Mouse (Mus musculus) limb, embryonic 12.5 days (tissue): Measurements from ENCODE around the gene Foxn1. TPM values are rescaled to one million over a fixed set of nuclear protein-coding genes. Genes with fewer than 3 reads are reported as not detected.
A peak's percentile ranks its signal among the peaks of the same experiment; 100 is the strongest.

Source experiments
- ATAC-seq: fragments of 200-750 bp; cut with Nextera tagmentation; 2 replicates; pipeline ENCODE4 v1.8.0; 2017; ENCODE audit warnings: low read depth, moderate TSS enrichment; ENCODE audit not compliant: insufficient number of reproducible peaks, insufficient read depth, low FRiP score, low TSS enrichment
- H3K27ac ChIP-seq: fragments of 300-500 bp; sonication (generic); 2 replicates; pipeline ENCODE4 v1.5.1; 2016; ENCODE audit warnings: mild to moderate bottlenecking, moderate library complexity
- H3K27me3 ChIP-seq: fragments of 300-500 bp; sonication (generic); 2 replicates; pipeline ENCODE4 v1.6.1; 2016; ENCODE audit warnings: mild to moderate bottlenecking, moderate library complexity
- H3K36me3 ChIP-seq: fragments of 300-500 bp; sonication (generic); 2 replicates; pipeline ENCODE4 v1.6.1; 2016; ENCODE audit warnings: mild to moderate bottlenecking, moderate library complexity
- H3K4me1 ChIP-seq: fragments of 300-500 bp; sonication (generic); replicated peaks from 2 replicates; pipeline ENCODE4 v1.6.1; 2016
- H3K4me2 ChIP-seq: fragments of 300-500 bp; sonication (generic); 2 replicates; pipeline ENCODE4 v1.6.1; 2016; ENCODE audit warnings: mild to moderate bottlenecking, moderate library complexity
- H3K4me3 ChIP-seq: fragments of 300-500 bp; sonication (generic); replicated peaks from 2 replicates; pipeline ENCODE4 v1.5.1; 2016; ENCODE audit warnings: mild to moderate bottlenecking
- H3K9ac ChIP-seq: fragments of 300-500 bp; sonication (generic); replicated peaks from 2 replicates; pipeline ENCODE4 v1.6.1; 2016; ENCODE audit warnings: mild to moderate bottlenecking, moderate library complexity
- H3K9me3 ChIP-seq: fragments of 300-500 bp; sonication (generic); 2 replicates; pipeline ENCODE4 v1.6.1; 2016; ENCODE audit warnings: mild to moderate bottlenecking, moderate library complexity
- WGBS: fragments of 180-500 bp; shearing (Covaris S2); methylation state at CpG from one replicate; pipeline ENCODE4 v1.1.7; 2016; 5-methylcytosine and 5-hydroxymethylcytosine counted together
- polyA plus RNA-seq: library from polyadenylated mRNA; unstranded; fragments of >200 nt; fragmentation: Nextera tagmentation; extraction: Ambion mirVana; gene quantifications from 2 replicates; pipeline ENCODE4 v1.2.1, GENCODE M21; 2016

Gene Foxn1
- polyA plus RNA-seq, 1 experiment from 2014 or later, result not detected

- H3K27ac ChIP-seq, result no peak overlapping the region
- H3K36me3 ChIP-seq, result peaks cover 42% of the 10 kb centered on the region
- no peak overlapping the region for H3K4me2 ChIP-seq
- no peaks in the 10 kb centered on the region for H3K9me3 ChIP-seq
- no peak overlapping the region for H3K9ac ChIP-seq
- H3K4me1 ChIP-seq, result peaks cover 29% of the 10 kb centered on the region
- no peaks in the 10 kb centered on the region for H3K27me3 ChIP-seq
- 83% methylated on average over 15 of the region's 15 CpGs for WGBS
- ATAC-seq, result no peak
- no peak overlapping the region for H3K4me3 ChIP-seq
These were observed 62.2 kb downstream of the Foxn1 start for GRCm38 (mm10) chr11:78324000-78324785.

DNA sequence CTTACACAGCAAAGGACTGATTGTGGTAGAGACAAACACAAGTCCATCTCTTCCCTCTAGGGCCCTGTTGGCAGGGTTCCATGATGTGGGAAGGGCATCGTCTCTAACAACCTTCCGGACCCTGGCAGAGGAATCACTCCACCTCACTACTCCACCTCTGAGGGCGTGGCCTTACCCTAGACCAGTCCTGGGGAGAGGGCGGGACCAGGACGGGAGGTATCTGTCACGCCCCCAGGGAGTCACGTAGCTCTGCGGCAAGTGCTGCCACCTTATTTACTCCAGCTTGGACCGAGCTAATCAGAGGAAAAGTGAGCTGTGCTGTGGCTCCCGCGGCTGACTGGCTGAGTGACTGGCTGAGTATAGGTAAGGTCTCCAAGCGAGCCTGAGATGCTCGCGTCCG lies 63.5 kb downstream of the Foxn1 start, which contains the start of gene Aldoc:
Gene Aldoc (plus strand): TSS at position 109 of the 400 bp plus-strand sequence.
- H3K36me3 ChIP-seq, result peaks cover 55% of the 10 kb centered on the region
- peak within 1 kb of the TSS; percentile 56 for H3K27ac ChIP-seq

GRCm38 (mm10) chr11:78322076-78322831 lies 64.1 kb downstream of the Foxn1 start:
- H3K4me3 ChIP-seq, result no peak overlapping the region
- H3K36me3 ChIP-seq, result peaks cover 61% of the 10 kb centered on the region
- H3K4me1 ChIP-seq, result peaks cover 24% of the 10 kb centered on the region
- H3K9me3 ChIP-seq, result no peaks in the 10 kb centered on the region
- peak overlapping the region; percentile 36 for H3K4me2 ChIP-seq
- no peaks in the 10 kb centered on the region for H3K27me3 ChIP-seq
- no peak for ATAC-seq
- WGBS, result 51% methylated on average over 2 of the region's 2 CpGs
- peak overlapping the region; percentile 56; the same call in 1 of the 2 replicates for H3K27ac ChIP-seq
- H3K9ac ChIP-seq, result no peak overlapping the region

More for the DNA sequence above, 63.5 kb downstream of the Foxn1 start, which contains the start of gene Aldoc:
- Histone ChIP-seq H3K9me3 (no peaks in the 10 kb centered on the region), H3K4me2 (peak within 1 kb of the TSS; percentile 36), H3K27me3 (no peaks in the 10 kb centered on the region), H3K9ac (no peak within 1 kb of the TSS), H3K4me3 (peak within 1 kb of the TSS; percentile 17), H3K4me1 (peaks cover 24% of the 10 kb centered on the region)
- ATAC-seq, result peak; percentile 55
- WGBS, result 3% methylated on average over 15 of the region's 15 CpGs

GRCm38 (mm10) chr11:78318411-78318810 lies 67.9 kb downstream of the Foxn1 start:
- H3K27me3 ChIP-seq, result no peaks in the 10 kb centered on the region
- H3K27ac ChIP-seq, result no peak overlapping the region
- no peak for ATAC-seq
- H3K9me3 ChIP-seq, result no peaks in the 10 kb centered on the region
- H3K36me3 ChIP-seq, result peaks cover 92% of the 10 kb centered on the region
- H3K4me1 ChIP-seq, result peaks cover 22% of the 10 kb centered on the region
- no peak overlapping the region for H3K4me3 ChIP-seq
- 83% methylated on average over 2 of the region's 2 CpGs for WGBS
- H3K4me2 ChIP-seq, result no peak overlapping the region
- no peak overlapping the region for H3K9ac ChIP-seq

- Histone ChIP-seq H3K9ac (no peak overlapping the region), H3K27ac (no peak overlapping the region), H3K9me3 (no peaks in the 10 kb centered on the region), H3K4me2 (no peak overlapping the region), H3K4me1 (no peaks in the 10 kb centered on the region), H3K36me3 (peaks cover 96% of the 10 kb centered on the region), H3K27me3 (no peaks in the 10 kb centered on the region), H3K4me3 (no peak overlapping the region)
- 95% methylated on average over 2 of the region's 2 CpGs for WGBS
- no peak for ATAC-seq
These were observed 72.7 kb downstream of the Foxn1 start for GRCm38 (mm10) chr11:78313662-78314061.

- H3K9ac ChIP-seq, result no peak overlapping the region
- peaks cover 90% of the 10 kb centered on the region for H3K36me3 ChIP-seq
- 0 out of 2 replicates have a peak, but pooled peaks cover 8% of the 10 kb centered on the region for H3K4me1 ChIP-seq
- no peaks in the 10 kb centered on the region for H3K27me3 ChIP-seq
- 88% methylated on average over 8 of the region's 8 CpGs for WGBS
- ATAC-seq, result no peak
- H3K4me2 ChIP-seq, result no peak overlapping the region
- H3K27ac ChIP-seq, result no peak overlapping the region
- H3K9me3 ChIP-seq, result no peaks in the 10 kb centered on the region
- H3K4me3 ChIP-seq, result no peak overlapping the region
These were observed 75.4 kb downstream of the Foxn1 start for GRCm38 (mm10) chr11:78310861-78311511.

Other genes with a start within 250 kb of the Foxn1 start
- gene Traf4, start 221.0 kb downstream of the Foxn1 start, polyA plus RNA-seq, result 115 and 128 TPM in 2 replicates
- 18.3 and 20.4 TPM in 2 replicates for gene Nek8, start 209.9 kb downstream of the Foxn1 start, polyA plus RNA-seq
- gene Tlcd1, start 209.8 kb downstream of the Foxn1 start, polyA plus RNA-seq, result 11.6 and 11.9 TPM in 2 replicates
- 1,381 and 1,432 TPM in 2 replicates for gene Rpl23a, start 203.0 kb downstream of the Foxn1 start, polyA plus RNA-seq
- 149 and 157 TPM in 2 replicates for gene Rab34, start 198.1 kb downstream of the Foxn1 start, polyA plus RNA-seq
- 1.9 and 2.7 TPM in 2 replicates for gene Proca1, start 193.2 kb downstream of the Foxn1 start, polyA plus RNA-seq
- 49.5 and 54.8 TPM in 2 replicates for gene Sdf2, start 140.8 kb downstream of the Foxn1 start, polyA plus RNA-seq
- gene Supt6, start 140.6 kb downstream of the Foxn1 start, polyA plus RNA-seq, result 36.8 and 42.2 TPM in 2 replicates
- 79.1 and 81.8 TPM in 2 replicates for gene 2610507B11Rik, start 124.8 kb downstream of the Foxn1 start, polyA plus RNA-seq
- gene BC030499, start 95.7 kb downstream of the Foxn1 start, polyA plus RNA-seq, result 0.26 and 0.28 TPM in 2 replicates
- gene Spag5, start 85.0 kb downstream of the Foxn1 start, polyA plus RNA-seq, result 55.3 and 63.6 TPM in 2 replicates
- gene Aldoc, start 63.6 kb downstream of the Foxn1 start, polyA plus RNA-seq, result 4.0 and 5.0 TPM in 2 replicates
- 68.8 and 72.5 TPM in 2 replicates for gene Pigs, start 58.1 kb downstream of the Foxn1 start, polyA plus RNA-seq
- gene Unc119, start 43.1 kb downstream of the Foxn1 start, polyA plus RNA-seq, result 94.8 and 96.3 TPM in 2 replicates
- not detected in 2 replicates for gene Slc13a2, start 35.7 kb upstream of the Foxn1 start, polyA plus RNA-seq
- gene Slc46a1, start 79.1 kb upstream of the Foxn1 start, polyA plus RNA-seq, result 15.0 and 17.1 TPM in 2 replicates
- 2.8 TPM in 2 replicates for gene Sarm1, start 111.2 kb upstream of the Foxn1 start, polyA plus RNA-seq
- gene Vtn, start 112.5 kb upstream of the Foxn1 start, polyA plus RNA-seq, result 0.26 and 0.28 TPM in 2 replicates
- gene Sebox, start 116.9 kb upstream of the Foxn1 start, polyA plus RNA-seq, result not detected in 2 replicates
- gene Tmem199, start 125.6 kb upstream of the Foxn1 start, polyA plus RNA-seq, result 51.9 and 56.1 TPM in 2 replicates
- gene Poldip2, start 125.6 kb upstream of the Foxn1 start, polyA plus RNA-seq, result 176 and 180 TPM in 2 replicates
- 70.4 and 72.5 TPM in 2 replicates for gene Tnfaip1, start 149.8 kb upstream of the Foxn1 start, polyA plus RNA-seq
- 129 and 132 TPM in 2 replicates for gene Ift20, start 149.8 kb upstream of the Foxn1 start, polyA plus RNA-seq
- 63.3 and 63.9 TPM in 2 replicates for gene Tmem97, start 164.2 kb upstream of the Foxn1 start, polyA plus RNA-seq